Mouse (Mus musculus) urinary bladder, postnatal 25 days (tissue): ENCODE measurements around the gene Senp5.
A peak's percentile ranks its signal among the peaks of the same experiment; 100 is the strongest.

ENCODE experiments used
- DNase-seq: peaks from one replicate; pipeline ENCODE4 v3.0.0; 2022; ENCODE audit warnings: low spot score

Senp5 gene

GRCm38 (mm10) chr16:31938856-31939255 is 64.2 kb downstream of the Senp5 start:
- no peak for DNase-seq

GRCm38 (mm10) chr16:31936568-31936967 is 66.5 kb downstream of the Senp5 start:
- DNase-seq, result no peak

GRCm38 (mm10) chr16:31935091-31935979 is 67.8 kb downstream of the Senp5 start:
- no peak for DNase-seq

GRCm38 (mm10) chr16:31934550-31935010 is 68.5 kb downstream of the Senp5 start:
- DNase-seq, result no peak

GRCm38 (mm10) chr16:31933751-31934549 is 69.1 kb downstream of the Senp5 start, which contains the start of gene Pigz:
TSS of gene Pigz (plus strand) at chr16:31933851.
- DNase-seq, result peak; percentile 46

GRCm38 (mm10) chr16:31932840-31933697 is 70.0 kb downstream of the Senp5 start:
- DNase-seq, result peak; percentile 74

- DNase-seq, result no peak
These were observed 70.8 kb downstream of the Senp5 start for GRCm38 (mm10) chr16:31932255-31932654.

GRCm38 (mm10) chr16:31931330-31931729 is 71.8 kb downstream of the Senp5 start:
- DNase-seq, result no peak

GRCm38 (mm10) chr16:31927412-31927811 is 75.7 kb downstream of the Senp5 start:
- no peak for DNase-seq

GRCm38 (mm10) chr16:31926547-31927182 is 76.4 kb downstream of the Senp5 start:
- no peak for DNase-seq

- no peak for DNase-seq
These were observed 77.0 kb downstream of the Senp5 start for GRCm38 (mm10) chr16:31926091-31926490.

- DNase-seq, result no peak
These were observed 78.7 kb downstream of the Senp5 start for GRCm38 (mm10) chr16:31924368-31924767.

- peak; percentile 64 for DNase-seq
These were observed 84.8 kb downstream of the Senp5 start for GRCm38 (mm10) chr16:31918248-31918724.

- DNase-seq, result no peak
These were observed 85.3 kb downstream of the Senp5 start for GRCm38 (mm10) chr16:31917776-31918175.

- DNase-seq, result no peak
These were observed 92.7 kb downstream of the Senp5 start for GRCm38 (mm10) chr16:31910281-31910847.
